Comparison of ENCODE assay signal across 8 mouse cellular contexts in the genomic region with DNA sequence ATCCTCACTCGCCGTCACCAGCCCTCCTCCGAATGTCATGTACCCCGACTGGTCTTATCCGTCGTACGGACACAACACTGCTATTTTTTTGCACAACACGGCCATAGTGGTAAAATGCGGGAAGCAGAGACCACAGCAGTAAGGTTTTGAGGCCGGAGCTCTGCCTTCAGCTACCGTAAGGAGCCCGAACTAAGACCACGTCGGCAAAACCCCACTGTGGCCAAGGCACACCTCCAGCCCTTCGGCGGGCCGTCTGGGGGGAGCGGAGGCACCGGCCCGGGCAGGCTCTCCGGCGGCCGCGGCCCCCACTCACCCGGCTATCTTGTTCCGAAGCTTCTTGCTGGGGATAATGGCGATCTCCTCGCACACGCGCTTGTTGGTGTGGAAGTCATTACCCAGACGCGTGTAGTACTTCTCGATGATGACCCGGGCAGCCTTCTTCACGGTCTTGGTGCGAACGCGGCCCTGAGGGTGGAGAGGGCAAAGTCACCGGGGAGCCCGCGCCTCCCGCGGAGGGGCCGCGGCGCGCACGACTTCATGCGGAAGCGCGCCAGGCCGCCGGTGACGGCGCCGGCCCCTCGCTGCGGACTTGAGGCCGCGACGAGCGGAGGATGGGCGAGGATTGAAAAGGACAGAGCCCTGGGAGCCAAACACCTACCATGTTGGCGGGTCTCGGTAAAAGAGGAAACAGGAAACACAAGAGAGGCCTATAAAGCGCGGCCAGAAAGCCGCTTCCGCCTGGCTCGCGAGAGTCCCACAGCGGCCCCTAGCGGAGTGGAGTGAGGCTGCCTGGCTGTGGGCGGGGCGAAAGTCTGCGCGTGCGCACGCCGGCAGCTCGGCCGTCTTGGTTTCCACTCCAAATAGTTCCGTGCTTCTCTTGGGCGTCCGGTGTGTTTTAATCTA. TPM values are rescaled to one million over a fixed set of nuclear protein-coding genes. Genes with fewer than 3 reads are reported as not detected.
DNase-seq lines count a peak whose midpoint lies in the region; ATAC-seq and TF ChIP-seq lines count a peak whose summit lies in the region.

A gene (minus strand): TSS at position 711 of the 903 bp plus-strand sequence.

- H3K36me3 ChIP-seq in C2C12 (ENCODE audit: control insufficient read depth, insufficient read depth), result peaks cover 47% of the 10 kb centered on the region
- H3K36me3 ChIP-seq in erythroblast, embryonic 14.5 days (ENCODE audit: control insufficient read depth), result peaks cover 47% of the 10 kb centered on the region
- H3K36me3 ChIP-seq in heart, embryonic 12.5 days, result peaks cover 40% of the 10 kb centered on the region
- H3K36me3 ChIP-seq in kidney, postnatal 0 days (ENCODE audit: insufficient read depth, low read length), result peaks cover 29% of the 10 kb centered on the region
- peaks cover 36% of the 10 kb centered on the region for H3K36me3 ChIP-seq in liver, embryonic 11.5 days (ENCODE audit: control insufficient read depth, insufficient read depth, low read length)
- peaks cover 40% of the 10 kb centered on the region for H3K36me3 ChIP-seq in stomach, embryonic 14.5 days (ENCODE audit: control insufficient read depth, insufficient read depth, low read length)

- peak within 1 kb of the TSS; percentile 100 for H3K9ac ChIP-seq in heart, embryonic 12.5 days
- H3K9ac ChIP-seq in kidney, postnatal 0 days (ENCODE audit: low read depth, low read length), result peak within 1 kb of the TSS; percentile 90
- peak within 1 kb of the TSS; percentile 100 for H3K9ac ChIP-seq in liver, embryonic 11.5 days (ENCODE audit: low read depth, low read length)
- H3K9ac ChIP-seq in stomach, embryonic 14.5 days (replicated peaks; ENCODE audit: low read depth, low read length), result peak within 1 kb of the TSS; percentile 96

- peak; percentile 67; the same call in 1 of the 2 replicates for TF ChIP-seq POLR2A in brain, embryonic 14.5 days (IDR thresholded peaks at IDR 0.05; ENCODE audit: borderline replicate concordance, extremely low read depth, insufficient read depth, insufficient read length, poor library complexity, severe bottlenecking)

- H3K4me1 ChIP-seq in erythroblast, embryonic 14.5 days (ENCODE audit: control insufficient read depth), result peaks cover 38% of the 10 kb centered on the region
- peaks cover 27% of the 10 kb centered on the region for H3K4me1 ChIP-seq in heart, embryonic 12.5 days (replicated peaks)
- peaks cover 12% of the 10 kb centered on the region; the same call in 1 of the 2 replicates for H3K4me1 ChIP-seq in kidney, postnatal 0 days (replicated peaks; ENCODE audit: insufficient read depth, low read length)
- H3K4me1 ChIP-seq in liver, embryonic 11.5 days (replicated peaks; ENCODE audit: control insufficient read depth, insufficient read depth, low read length), result peaks cover 16% of the 10 kb centered on the region
- H3K4me1 ChIP-seq in stomach, embryonic 14.5 days (ENCODE audit: control insufficient read depth, insufficient read depth, low read length), result peaks cover 12% of the 10 kb centered on the region

- H3K4me3 ChIP-seq in C2C12 (ENCODE audit: insufficient read depth, poor library complexity, severe bottlenecking), result peak within 1 kb of the TSS; percentile 95
- peak within 1 kb of the TSS; percentile 90 for H3K4me3 ChIP-seq in erythroblast, embryonic 14.5 days (replicated peaks)
- peak within 1 kb of the TSS; percentile 98 for H3K4me3 ChIP-seq in heart, embryonic 12.5 days
- peak within 1 kb of the TSS; percentile 90 for H3K4me3 ChIP-seq in kidney, postnatal 0 days (replicated peaks; ENCODE audit: low read depth, low read length)
- H3K4me3 ChIP-seq in liver, embryonic 11.5 days (ENCODE audit: low read depth, low read length), result peak within 1 kb of the TSS; percentile 99
- H3K4me3 ChIP-seq in stomach, embryonic 14.5 days (ENCODE audit: low read depth, low read length), result peak within 1 kb of the TSS; percentile 90

- H3K9me3 ChIP-seq in erythroblast, embryonic 14.5 days (ENCODE audit: control insufficient read depth, low read length), result no peaks in the 10 kb centered on the region
- no peaks in the 10 kb centered on the region for H3K9me3 ChIP-seq in heart, embryonic 12.5 days (replicated peaks)
- no peaks in the 10 kb centered on the region for H3K9me3 ChIP-seq in kidney, postnatal 0 days (replicated peaks; ENCODE audit: low read length)
- no peaks in the 10 kb centered on the region for H3K9me3 ChIP-seq in liver, embryonic 11.5 days (ENCODE audit: control insufficient read depth, low read length)
- H3K9me3 ChIP-seq in stomach, embryonic 14.5 days (ENCODE audit: control insufficient read depth, low read depth, low read length), result no peaks in the 10 kb centered on the region

- peak; percentile 87 for ATAC-seq in heart, embryonic 12.5 days (ENCODE audit: insufficient number of reproducible peaks, low FRiP score)
- ATAC-seq in kidney, postnatal 0 days (replicated peaks; ENCODE audit: low FRiP score, low read depth), result peak; percentile 80
- peak; percentile 82 for ATAC-seq in liver, embryonic 11.5 days (replicated peaks; ENCODE audit: low FRiP score)
- ATAC-seq in stomach, embryonic 14.5 days (ENCODE audit: insufficient number of reproducible peaks, insufficient read depth, low FRiP score, low read depth), result peak; percentile 88

- under 1% methylated on average over 85 of the region's 85 CpGs for WGBS in heart, embryonic 12.5 days
- WGBS in kidney, postnatal 0 days, result under 1% methylated on average over 85 of the region's 85 CpGs
- WGBS in liver, embryonic 11.5 days, result under 1% methylated on average over 85 of the region's 85 CpGs
- whole genome bisulfite sequencing in stomach, embryonic 14.5 days, result under 1% methylated on average over 85 of the region's 85 CpGs

- peak; percentile 98 for DNase-seq in brain, embryonic 14.5 days (ENCODE audit: low read depth)
- DNase-seq in kidney, postnatal 0 days (ENCODE audit: low spot score), result peak; percentile 95
- peak; percentile 98 for DNase-seq in liver, embryonic 11.5 days (ENCODE audit: low spot score)
- peak; percentile 99 for DNase-seq in naive thymus-derived CD4-positive, alpha-beta T cell, adult 2 months (ENCODE audit: low read depth)

- H3K4me2 ChIP-seq in heart, embryonic 12.5 days, result peak within 1 kb of the TSS; percentile 83
- peak within 1 kb of the TSS; percentile 86 for H3K4me2 ChIP-seq in kidney, postnatal 0 days (ENCODE audit: low read length)
- peak within 1 kb of the TSS; percentile 94 for H3K4me2 ChIP-seq in liver, embryonic 11.5 days
- peak within 1 kb of the TSS; percentile 90 for H3K4me2 ChIP-seq in stomach, embryonic 14.5 days (replicated peaks; ENCODE audit: low read depth, low read length)

- peak within 1 kb of the TSS; percentile 100 for H3ac ChIP-seq in C2C12 (ENCODE audit: control insufficient read depth, insufficient read length, low read depth)

- peak within 1 kb of the TSS; percentile 92 for H3K27ac ChIP-seq in heart, embryonic 12.5 days (ENCODE audit: poor library complexity, severe bottlenecking)
- peak within 1 kb of the TSS; percentile 85 for H3K27ac ChIP-seq in kidney, postnatal 0 days
- H3K27ac ChIP-seq in liver, embryonic 11.5 days (ENCODE audit: low read depth, low read length), result peak within 1 kb of the TSS; percentile 94
- peak within 1 kb of the TSS; percentile 75 for H3K27ac ChIP-seq in stomach, embryonic 14.5 days (ENCODE audit: low read length)

- H3K27me3 ChIP-seq in C2C12 (ENCODE audit: control insufficient read depth, insufficient read depth, insufficient read length), result peaks cover 4% of the 10 kb centered on the region
- H3K27me3 ChIP-seq in erythroblast, embryonic 14.5 days (ENCODE audit: control insufficient read depth), result peaks cover 6% of the 10 kb centered on the region; the same call in 1 of the 2 replicates
- peaks cover 18% of the 10 kb centered on the region for H3K27me3 ChIP-seq in heart, embryonic 12.5 days (replicated peaks)
- H3K27me3 ChIP-seq in kidney, postnatal 0 days (ENCODE audit: insufficient read depth, low read length), result no peaks in the 10 kb centered on the region
- no peaks in the 10 kb centered on the region for H3K27me3 ChIP-seq in liver, embryonic 11.5 days (replicated peaks; ENCODE audit: control insufficient read depth, insufficient read depth, low read length)
- H3K27me3 ChIP-seq in stomach, embryonic 14.5 days (ENCODE audit: control insufficient read depth, insufficient read depth, low read length), result no peaks in the 10 kb centered on the region

- peaks cover 41% of the 10 kb centered on the region for H3K79me3 ChIP-seq in C2C12 (ENCODE audit: low read depth)

- H3K79me2 ChIP-seq in C2C12 (ENCODE audit: control insufficient read depth, insufficient read depth), result peaks cover 53% of the 10 kb centered on the region

- peak; percentile 94 for TF ChIP-seq CTCF in C2C12 (IDR thresholded peaks at IDR 0.05; ENCODE audit: control insufficient read depth, insufficient read depth, insufficient read length)
- peak; percentile 89 for TF ChIP-seq CTCF in brain, embryonic 14.5 days (IDR thresholded peaks at IDR 0.05; ENCODE audit: borderline replicate concordance, extremely low read depth, insufficient read depth, insufficient read length)
- TF ChIP-seq CTCF in kidney, postnatal 0 days (IDR thresholded peaks at IDR 0.05; ENCODE audit: low read depth), result peak; percentile 99

TF ChIP-seq in C2C12, 6 proteins besides CTCF, POLR2A, EP300 and RAD21:
- TF ChIP-seq MYOG (IDR thresholded peaks at IDR 0.05; ENCODE audit: control insufficient read depth, extremely low read depth, insufficient read length) (no peak), FOSL1 (IDR thresholded peaks at IDR 0.05; ENCODE audit: insufficient read depth, low read length, poor library complexity, severe bottlenecking) (no peak), MAX (IDR thresholded peaks at IDR 0.05) (peak; percentile 26), MYOD1 (IDR thresholded peaks at IDR 0.05; ENCODE audit: control insufficient read depth, insufficient read length, low read depth) (no peak)

RNA-seq across cellular contexts. Expression of the gene that starts here (rescaled TPM):
- 3,363 TPM for polyA plus RNA-seq in C2C12 (2012; fragmentation: generic; extraction: Trizol)
- 1,437 and 1,564 TPM in 2 replicates for polyA plus RNA-seq in brain, embryonic 14.5 days (2012; rRNA removed)
- polyA plus RNA-seq in erythroblast, embryonic 14.5 days (2012), result 31.7 and 36.7 TPM in 2 replicates
- 862 and 873 TPM in 2 replicates for polyA plus RNA-seq in heart, embryonic 12.5 days (2016; fragmentation: Nextera tagmentation; extraction: Ambion mirVana)
- 1,280 and 1,501 TPM in 2 replicates for polyA plus RNA-seq in kidney, postnatal 0 days (2015; fragmentation: Nextera tagmentation; extraction: Ambion mirVana)
- 1,540 and 1,655 TPM in 2 replicates for polyA plus RNA-seq in liver, embryonic 11.5 days (2014; fragmentation: Nextera tagmentation; extraction: Ambion mirVana)
- polyA plus RNA-seq in stomach, embryonic 14.5 days (2014; fragmentation: Nextera tagmentation; extraction: Ambion mirVana), result 1,419 and 1,515 TPM in 2 replicates

Comparison
In these comparisons a context has a peak if more than half of its experiments do, and no peak if none do; other contexts are left out.
1. Peak in every context shown above with its lines: DNase-seq, ATAC-seq, H3K4me3 ChIP-seq and H3K27ac ChIP-seq.
2. RNA of the gene that starts here (polyA plus RNA-seq): 3,363 TPM in C2C12 (single experiment), 1,540 to 1,655 TPM in liver, embryonic 11.5 days, 1,419 to 1,515 TPM in stomach, embryonic 14.5 days, 1,280 to 1,501 TPM in kidney, postnatal 0 days, 1,437 to 1,564 TPM in brain, embryonic 14.5 days and 862 to 873 TPM in heart, embryonic 12.5 days; 31.7 to 36.7 TPM in erythroblast, embryonic 14.5 days; every median in the first group is over 10 times any median in the second.